ENCODE assay signal across 9 mouse cellular contexts in the genomic region with DNA sequence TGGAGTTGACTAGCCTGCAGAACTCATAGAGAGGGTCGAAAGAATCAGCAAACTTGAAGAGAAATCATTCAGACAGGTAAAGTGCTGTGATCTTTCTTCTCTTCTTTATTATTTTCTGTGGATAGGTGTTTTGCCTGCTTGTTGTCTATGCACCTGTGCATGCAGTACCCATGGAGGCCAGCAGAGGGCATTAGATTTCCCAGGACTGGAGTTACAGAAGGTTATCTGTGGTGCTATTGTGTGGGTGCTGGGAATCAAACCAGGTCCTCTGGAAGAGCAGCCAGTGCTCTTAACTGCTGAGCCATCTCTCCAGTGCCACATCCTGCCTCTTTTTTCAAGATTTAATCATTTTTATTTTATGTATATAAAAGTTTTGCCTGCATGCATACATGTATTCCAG. TPM values are rescaled to one million over a fixed set of nuclear protein-coding genes. Genes with fewer than 3 reads are reported as not detected.
DNase-seq lines count a peak whose midpoint lies in the region; ATAC-seq and TF ChIP-seq lines count a peak whose summit lies in the region.
"Had no signal": no experiment of that assay in that cellular context is flagged by ENCODE, and none has a peak within 500 bp of the region (broad histone marks: within the 10 kb centered on the region; RNA-seq: fewer than 3 reads in every experiment).

No protein-coding gene starts in this region.

- no peak overlapping the region for H3K27ac ChIP-seq in kidney, postnatal 0 days
- H3K27ac ChIP-seq in kidney, embryonic 16.5 days (ENCODE audit: low read length) = no peak overlapping the region
- no peak overlapping the region for H3K27ac ChIP-seq in embryonic facial prominence, embryonic 10.5 days (replicated peaks)
- H3K27ac ChIP-seq in small intestine, adult 2 months (ENCODE audit: insufficient read depth, low read depth, low read length) = no peak overlapping the region
- no peak overlapping the region for H3K27ac ChIP-seq in cerebellum, adult 2 months (ENCODE audit: insufficient read depth, low read length)

- TF ChIP-seq POLR2A in small intestine, adult 2 months (IDR thresholded peaks at IDR 0.05; ENCODE audit: low read depth, low read length) = no peak
- TF ChIP-seq POLR2A in cerebellum, adult 2 months (IDR thresholded peaks at IDR 0.05; ENCODE audit: borderline replicate concordance, insufficient read depth, low read length) = no peak

- no peak overlapping the region for H3K4me3 ChIP-seq in kidney, postnatal 0 days (replicated peaks; ENCODE audit: low read depth, low read length)
- H3K4me3 ChIP-seq in kidney, embryonic 16.5 days (ENCODE audit: low read length) = no peak overlapping the region
- no peak overlapping the region for H3K4me3 ChIP-seq in embryonic facial prominence, embryonic 10.5 days
- no peak overlapping the region for H3K4me3 ChIP-seq in small intestine, adult 2 months (ENCODE audit: low read depth, low read length)
- no peak overlapping the region for H3K4me3 ChIP-seq in cerebellum, adult 2 months (replicated peaks; ENCODE audit: insufficient read depth, low read depth, low read length)

- peak; percentile 60 for TF ChIP-seq CTCF in kidney, postnatal 0 days (IDR thresholded peaks at IDR 0.05; ENCODE audit: low read depth)
- peak; percentile 47; the same call in 1 of the 2 replicates for TF ChIP-seq CTCF in small intestine, adult 2 months (IDR thresholded peaks at IDR 0.05; ENCODE audit: extremely low read depth, insufficient read length, insufficient replicate concordance, low read depth, low read length)
- no peak for TF ChIP-seq CTCF in cerebellum, adult 2 months (IDR thresholded peaks at IDR 0.05; ENCODE audit: borderline replicate concordance, insufficient read depth, low read depth, low read length)

- no peaks in the 10 kb centered on the region for H3K9me3 ChIP-seq in kidney, postnatal 0 days (replicated peaks; ENCODE audit: low read length)
- no peaks in the 10 kb centered on the region; the same call in 1 of the 2 replicates for H3K9me3 ChIP-seq in kidney, embryonic 16.5 days (ENCODE audit: low read length)
- H3K9me3 ChIP-seq in embryonic facial prominence, embryonic 10.5 days = no peaks in the 10 kb centered on the region

- DNase-seq in kidney, postnatal 0 days (ENCODE audit: low spot score) = no peak
- peak; percentile 58 for DNase-seq in ES-CJ7 (ENCODE audit: low read depth, low spot score)
- peak; percentile 23 for DNase-seq in embryonic facial prominence, embryonic 10.5 days (ENCODE audit: low spot score)
- no peak for DNase-seq in right cerebral cortex, postnatal 4 days
- DNase-seq in cerebellum, adult 2 months = no peak
- DNase-seq in gastrocnemius, postnatal 25 days = no peak
- DNase-seq: cerebellum, adult 8-10 months had no signal

- no peaks in the 10 kb centered on the region for H3K36me3 ChIP-seq in kidney, postnatal 0 days (ENCODE audit: insufficient read depth, low read length)
- H3K36me3 ChIP-seq in kidney, embryonic 16.5 days (ENCODE audit: insufficient read depth, low read length) = no peaks in the 10 kb centered on the region
- H3K36me3 ChIP-seq in embryonic facial prominence, embryonic 10.5 days (replicated peaks) = peaks cover 10% of the 10 kb centered on the region; the same call in 1 of the 2 replicates
- H3K36me3 ChIP-seq in small intestine, adult 2 months (ENCODE audit: control insufficient read depth, insufficient read depth, low read length) = no peaks in the 10 kb centered on the region; the same call in 1 of the 2 replicates

- no peak for ATAC-seq in kidney, postnatal 0 days (replicated peaks; ENCODE audit: low FRiP score, low read depth)
- no peak for ATAC-seq in kidney, embryonic 16.5 days (ENCODE audit: low FRiP score, low TSS enrichment)

- H3K27me3 ChIP-seq in kidney, postnatal 0 days (ENCODE audit: insufficient read depth, low read length) = no peaks in the 10 kb centered on the region
- no peaks in the 10 kb centered on the region for H3K27me3 ChIP-seq in kidney, embryonic 16.5 days (ENCODE audit: insufficient read depth, low read length)
- H3K27me3 ChIP-seq in embryonic facial prominence, embryonic 10.5 days (replicated peaks; ENCODE audit: low read depth, poor library complexity, severe bottlenecking) = no peaks in the 10 kb centered on the region
- H3K27me3 ChIP-seq in small intestine, adult 2 months (ENCODE audit: control insufficient read depth, insufficient read depth, low read length) = no peaks in the 10 kb centered on the region
- no peaks in the 10 kb centered on the region for H3K27me3 ChIP-seq in cerebellum, adult 2 months (ENCODE audit: control insufficient read depth, insufficient read depth, low read length)

- H3K4me1 ChIP-seq in kidney, postnatal 0 days (replicated peaks; ENCODE audit: insufficient read depth, low read length) = no peaks in the 10 kb centered on the region
- no peaks in the 10 kb centered on the region for H3K4me1 ChIP-seq in kidney, embryonic 16.5 days (ENCODE audit: insufficient read depth, low read length)
- H3K4me1 ChIP-seq in embryonic facial prominence, embryonic 10.5 days = no peaks in the 10 kb centered on the region
- peaks cover 4% of the 10 kb centered on the region; the same call in 1 of the 2 replicates for H3K4me1 ChIP-seq in small intestine, adult 2 months (ENCODE audit: control insufficient read depth, insufficient read depth, insufficient read length, low read length)
- no peaks in the 10 kb centered on the region for H3K4me1 ChIP-seq in cerebellum, adult 2 months (ENCODE audit: control insufficient read depth, insufficient read depth, low read length)

- 54% methylated on average over 1 of the region's 1 CpGs for WGBS in kidney, postnatal 0 days
- 61% methylated on average over 1 of the region's 1 CpGs for WGBS in kidney, embryonic 16.5 days
- WGBS in embryonic facial prominence, embryonic 10.5 days = 59% methylated on average over 1 of the region's 1 CpGs
- WGBS in small intestine, adult 2 months = 58% methylated on average over 1 of the region's 1 CpGs
- WGBS in cerebellum, adult 2 months = 63% methylated on average over 1 of the region's 1 CpGs

- H3K4me2 ChIP-seq in kidney, postnatal 0 days (ENCODE audit: low read length) = no peak overlapping the region
- no peak overlapping the region for H3K4me2 ChIP-seq in kidney, embryonic 16.5 days (replicated peaks; ENCODE audit: low read depth, low read length)

- no peak overlapping the region for H3K9ac ChIP-seq in kidney, postnatal 0 days (ENCODE audit: low read depth, low read length)
- no peak overlapping the region for H3K9ac ChIP-seq in kidney, embryonic 16.5 days (replicated peaks; ENCODE audit: low read length)

RNA-seq across cellular contexts. Expression of a gene that starts 28.7 kb away (rescaled TPM):
- 0.97 and 1.0 TPM in 2 replicates for polyA plus RNA-seq in kidney, postnatal 0 days (2015; fragmentation: Nextera tagmentation; extraction: Ambion mirVana)
- 1.0 and 1.1 TPM in 2 replicates for polyA plus RNA-seq in kidney, embryonic 16.5 days (2015; fragmentation: Nextera tagmentation; extraction: Ambion mirVana)
- 1.2 and 1.3 TPM in 2 replicates for polyA plus RNA-seq in embryonic facial prominence, embryonic 10.5 days (2016; fragmentation: Nextera tagmentation; extraction: Ambion mirVana)
- 1.4 and 2.2 TPM in 2 replicates for polyA plus RNA-seq in small intestine, adult 2 months (2012; rRNA removed)
- polyA plus RNA-seq in cerebellum, adult 2 months (2012; rRNA removed) = 13.7 and 13.8 TPM in 2 replicates
- under 1 TPM; 0.54 to 0.97 TPM for total RNA-seq in gastrocnemius, postnatal 25 days (2021)

RNA-seq across cellular contexts. Expression of a gene that starts 42.9 kb away (rescaled TPM):
- 41.8 and 44.8 TPM in 2 replicates for polyA plus RNA-seq in kidney, postnatal 0 days (2015; fragmentation: Nextera tagmentation; extraction: Ambion mirVana)
- 31.2 and 34.5 TPM in 2 replicates for polyA plus RNA-seq in kidney, embryonic 16.5 days (2015; fragmentation: Nextera tagmentation; extraction: Ambion mirVana)
- 1.2 and 1.7 TPM in 2 replicates for polyA plus RNA-seq in embryonic facial prominence, embryonic 10.5 days (2016; fragmentation: Nextera tagmentation; extraction: Ambion mirVana)
- 3.2 and 5.1 TPM in 2 replicates for polyA plus RNA-seq in small intestine, adult 2 months (2012; rRNA removed)
- polyA plus RNA-seq in cerebellum, adult 2 months (2012; rRNA removed) = 1.1 and 1.2 TPM in 2 replicates
- under 1 TPM in 1 of 2 experiments, not detected in 1; 0.26 TPM for total RNA-seq in gastrocnemius, postnatal 25 days (2021)

RNA-seq across cellular contexts. Expression of a gene that starts 50.0 kb away (rescaled TPM):
- 23.1 and 23.4 TPM in 2 replicates for polyA plus RNA-seq in kidney, postnatal 0 days (2015; fragmentation: Nextera tagmentation; extraction: Ambion mirVana)
- 27.9 and 29.4 TPM in 2 replicates for polyA plus RNA-seq in kidney, embryonic 16.5 days (2015; fragmentation: Nextera tagmentation; extraction: Ambion mirVana)
- 32.6 and 33.3 TPM in 2 replicates for polyA plus RNA-seq in embryonic facial prominence, embryonic 10.5 days (2016; fragmentation: Nextera tagmentation; extraction: Ambion mirVana)
- 7.9 and 10.0 TPM in 2 replicates for polyA plus RNA-seq in small intestine, adult 2 months (2012; rRNA removed)
- polyA plus RNA-seq in cerebellum, adult 2 months (2012; rRNA removed) = 50.6 and 50.7 TPM in 2 replicates
- total RNA-seq in gastrocnemius, postnatal 25 days (2021) = 10 to 100 TPM; 19.9 to 23.1 TPM

Comparison
In these comparisons a context has a peak if more than half of its experiments do, and no peak if none do; other contexts are left out.
1. DNase-seq: peak in ES-CJ7 (single experiment) and embryonic facial prominence, embryonic 10.5 days (single experiment); none in kidney, postnatal 0 days (single experiment), right cerebral cortex, postnatal 4 days (single experiment), cerebellum, adult 2 months (0 of 2) and gastrocnemius, postnatal 25 days (single experiment).